Mouse (Mus musculus) bone marrow, adult 2 months (tissue): ENCODE measurements around the gene Eif4g3.

Experiments used
- CTCF ChIP-seq: fragments of 200-500 bp; IDR thresholded peaks from 2 replicates; pipeline ENCODE4 v1.5.1; 2011; ENCODE audit warnings: low read length, control low read depth; ENCODE audit not compliant: control insufficient read depth, insufficient read depth
- POLR2A ChIP-seq: fragments of 200-500 bp; IDR thresholded peaks from 2 replicates; pipeline ENCODE4 v1.6.1; 2011; ENCODE audit warnings: low read depth, mild to moderate bottlenecking, control low read depth, low read length, borderline replicate concordance; ENCODE audit not compliant: control insufficient read depth

DNA sequence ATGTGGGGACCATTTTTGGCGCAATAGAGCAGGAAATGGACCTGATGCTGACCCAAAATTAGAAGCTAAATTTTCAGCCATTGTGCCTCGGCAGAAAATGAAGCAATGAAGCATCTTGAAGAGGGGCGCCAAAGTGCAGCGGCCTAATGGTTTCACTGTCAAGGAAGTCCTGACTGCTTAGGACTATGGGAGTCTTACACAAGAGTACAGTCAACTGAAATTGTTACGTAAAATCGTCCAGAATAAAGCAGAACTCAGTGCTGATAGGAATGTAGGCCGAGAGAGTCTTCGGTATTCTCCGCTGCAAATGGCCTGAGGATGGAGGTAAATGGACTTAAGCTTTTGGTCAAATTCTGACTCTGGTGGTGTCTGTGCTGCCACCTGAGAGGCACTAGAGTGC lies 140.5 kb downstream of the Eif4g3 start:
- TF ChIP-seq CTCF (no peak), POLR2A (no peak)
